Mouse (Mus musculus): Measurements from ENCODE around the gene Trim25.
"Not testable (repeated sequence)": the region's sequence is repeated elsewhere in the genome, so short reads cannot be mapped to it uniquely, and the experiment has no call there.

The Trim25 gene

DNA sequence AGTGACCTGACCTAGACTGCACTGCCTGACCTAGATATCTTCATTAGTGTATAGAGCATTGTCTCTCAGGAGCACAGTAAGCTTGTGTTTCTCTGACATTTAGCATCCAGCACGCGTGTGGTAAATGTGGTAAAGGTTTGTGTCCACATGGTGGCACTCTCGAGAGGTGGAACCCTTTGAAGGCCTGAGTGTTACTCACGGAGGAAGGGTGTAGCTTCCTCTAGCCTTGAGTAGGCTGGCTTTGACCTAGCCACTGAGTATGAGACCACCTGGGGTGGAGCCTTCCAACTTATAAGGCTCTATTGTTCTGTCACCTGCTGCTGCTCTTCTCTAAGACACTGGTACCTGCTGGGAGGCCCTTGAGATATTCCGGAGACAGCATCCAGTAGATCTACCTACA, 5.6 kb upstream of the Trim25 start:
- no peak for DNase-seq (ENCODE audit: extremely low read depth, low read depth, low spot score)

GRCm38 (mm10) chr11:88994492-88994891, 4.7 kb upstream of the Trim25 start:
- no peak for DNase-seq (ENCODE audit: extremely low read depth, low read depth, low spot score)

GRCm38 (mm10) chr11:88995616-88996015, 3.6 kb upstream of the Trim25 start:
- no peak for DNase-seq (ENCODE audit: extremely low read depth, low read depth, low spot score)

DNA sequence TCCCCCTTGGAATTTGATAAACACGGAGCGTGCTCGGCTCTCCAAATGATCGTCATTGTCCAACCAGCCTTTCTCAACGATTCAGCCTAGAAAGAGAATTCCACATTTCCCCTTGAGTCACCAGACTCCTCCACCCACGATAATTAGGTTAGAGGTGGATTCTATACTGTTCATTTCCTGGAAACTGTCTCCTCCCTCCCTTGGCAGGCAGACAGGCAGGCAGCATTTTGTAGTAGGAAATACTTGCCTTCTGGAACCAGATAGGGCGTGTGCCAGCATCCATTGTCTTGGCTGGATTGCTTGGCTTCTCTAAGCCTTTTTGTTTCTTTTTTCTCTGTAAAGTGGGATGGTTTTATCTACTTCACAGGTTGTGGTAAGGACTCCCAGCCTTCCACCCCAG, 2.7 kb upstream of the Trim25 start:
- no peak for DNase-seq (ENCODE audit: extremely low read depth, low read depth, low spot score)

- DNase-seq (ENCODE audit: extremely low read depth, low read depth, low spot score): not testable (repeated sequence)
These were observed 1.8 kb upstream of the Trim25 start for GRCm38 (mm10) chr11:88997343-88997742.

- DNase-seq (ENCODE audit: extremely low read depth, low read depth, low spot score): no peak
These were observed 770 bp upstream of the Trim25 start for GRCm38 (mm10) chr11:88998406-88998805.

GRCm38 (mm10) chr11:88999723-89000526, 749 bp downstream of the Trim25 start:
- no peak for DNase-seq (ENCODE audit: extremely low read depth, low read depth, low spot score)

DNA sequence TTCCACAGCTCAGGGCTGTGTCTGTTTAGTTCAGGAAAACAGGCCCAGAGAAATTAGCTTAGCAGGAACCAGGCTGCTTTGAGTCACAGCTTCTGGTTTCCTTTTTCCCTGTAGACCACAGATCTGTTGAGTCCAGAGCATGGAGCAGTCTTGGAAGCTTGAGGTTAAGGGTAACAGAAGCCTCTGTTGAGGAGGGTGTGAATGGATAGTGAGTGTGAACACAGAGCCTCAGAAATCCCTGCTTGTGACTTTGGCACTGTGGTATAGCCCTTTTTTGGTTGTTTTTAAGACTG, 1.3 kb downstream of the Trim25 start:
- no peak for DNase-seq (ENCODE audit: extremely low read depth, low read depth, low spot score)

GRCm38 (mm10) chr11:89001569-89001968, 2.4 kb downstream of the Trim25 start:
- DNase-seq (ENCODE audit: extremely low read depth, low read depth, low spot score): no peak

DNA sequence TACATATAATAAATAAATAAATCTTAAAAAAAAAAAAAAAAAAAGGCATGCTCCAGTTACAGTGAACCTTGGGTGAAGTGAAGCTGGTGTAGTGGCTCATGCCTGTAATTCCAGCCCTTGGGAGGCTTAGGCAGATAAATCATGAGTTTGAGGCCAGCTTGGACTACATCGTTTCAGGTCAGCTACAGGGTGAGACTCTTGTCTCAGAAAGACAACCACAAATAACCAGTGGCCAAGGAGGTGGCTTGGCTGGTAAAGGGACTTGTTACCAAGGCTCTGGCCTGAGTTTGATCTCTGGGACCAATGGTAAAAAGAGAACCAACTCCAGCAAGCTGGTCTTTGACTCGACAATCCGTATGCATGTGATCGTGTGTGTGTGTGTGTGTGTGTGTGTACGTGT, 2.9 kb downstream of the Trim25 start:
- DNase-seq (ENCODE audit: extremely low read depth, low read depth, low spot score): no peak

DNA sequence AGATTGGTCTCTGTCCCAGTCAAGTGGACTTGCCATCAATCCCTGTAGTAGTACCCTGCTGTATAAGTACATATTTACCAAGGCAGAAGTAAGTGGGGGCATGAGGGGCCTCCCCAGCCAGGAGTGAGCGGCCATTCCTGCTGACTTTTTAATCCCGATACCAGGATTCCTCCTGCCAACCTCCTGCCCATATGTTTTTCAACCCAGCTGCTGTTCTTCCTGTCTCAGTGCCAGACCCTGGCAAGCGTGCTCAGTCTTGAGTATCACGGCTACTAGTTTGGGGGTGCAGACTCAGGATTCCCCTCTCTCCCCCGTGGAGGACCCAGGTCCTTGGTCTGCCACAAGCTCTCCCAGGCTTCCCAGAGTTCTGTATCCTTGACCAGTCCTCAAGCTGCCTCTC, 3.4 kb downstream of the Trim25 start:
- no peak for DNase-seq (ENCODE audit: extremely low read depth, low read depth, low spot score)

DNA sequence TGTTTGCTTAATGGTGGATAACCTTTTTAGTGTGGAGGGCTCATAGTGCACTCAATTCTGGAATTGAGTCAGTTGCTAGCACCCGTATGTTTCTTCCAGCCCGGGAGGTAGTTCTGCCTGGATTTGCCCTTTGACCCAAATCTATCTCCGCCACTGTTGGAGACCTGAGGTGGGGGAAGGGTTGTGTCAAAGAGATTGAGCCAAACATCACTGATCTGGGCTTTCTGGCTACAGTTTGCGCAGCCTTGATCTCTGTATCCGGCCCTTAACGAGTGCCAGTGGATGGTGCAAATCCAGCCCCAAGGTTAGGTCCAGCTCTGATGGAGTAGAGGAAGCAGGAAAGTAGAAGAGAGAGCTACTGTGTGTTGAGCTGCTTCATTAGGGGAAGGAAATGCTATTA, 3.9 kb downstream of the Trim25 start:
- DNase-seq (ENCODE audit: extremely low read depth, low read depth, low spot score): no peak

GRCm38 (mm10) chr11:89003726-89004125, 4.5 kb downstream of the Trim25 start:
- no peak for DNase-seq (ENCODE audit: extremely low read depth, low read depth, low spot score)

GRCm38 (mm10) chr11:89005473-89005872, 6.3 kb downstream of the Trim25 start:
- DNase-seq (ENCODE audit: extremely low read depth, low read depth, low spot score): no peak

GRCm38 (mm10) chr11:89006404-89006803, 7.2 kb downstream of the Trim25 start:
- DNase-seq (ENCODE audit: extremely low read depth, low read depth, low spot score): no peak

- no peak for DNase-seq (ENCODE audit: extremely low read depth, low read depth, low spot score)
These were observed 8.4 kb downstream of the Trim25 start for GRCm38 (mm10) chr11:89007582-89007981.

GRCm38 (mm10) chr11:89009066-89009465, 9.9 kb downstream of the Trim25 start:
- no peak for DNase-seq (ENCODE audit: extremely low read depth, low read depth, low spot score)

DNA sequence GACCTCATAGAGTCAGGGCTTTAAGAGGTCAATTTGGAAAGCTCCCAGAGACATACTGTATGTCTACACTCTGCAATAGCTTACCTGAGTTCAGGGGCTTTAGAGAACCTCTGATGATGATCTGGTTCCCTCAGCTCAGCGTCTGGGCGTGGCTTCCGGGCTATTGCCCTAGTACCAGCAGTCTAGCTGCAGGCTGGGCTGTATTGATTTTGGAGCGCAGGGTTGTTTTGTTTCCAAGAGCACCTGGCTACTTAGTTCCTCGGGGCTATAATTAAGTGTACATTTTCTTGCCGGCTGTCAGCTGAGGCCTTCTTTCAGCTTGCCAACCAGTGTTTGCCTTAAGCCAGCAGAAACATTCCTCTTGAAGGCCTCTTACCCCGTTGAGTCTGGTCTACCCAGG, 10.3 kb downstream of the Trim25 start:
- no peak for DNase-seq (ENCODE audit: extremely low read depth, low read depth, low spot score)

GRCm38 (mm10) chr11:89012241-89012640, 13.1 kb downstream of the Trim25 start:
- DNase-seq (ENCODE audit: extremely low read depth, low read depth, low spot score): no peak

- DNase-seq (ENCODE audit: extremely low read depth, low read depth, low spot score): no peak
These were observed 18.5 kb downstream of the Trim25 start for GRCm38 (mm10) chr11:89017514-89018182.

- no peak for DNase-seq (ENCODE audit: extremely low read depth, low read depth, low spot score)
These were observed 21.6 kb downstream of the Trim25 start for GRCm38 (mm10) chr11:89020681-89021305.

DNA sequence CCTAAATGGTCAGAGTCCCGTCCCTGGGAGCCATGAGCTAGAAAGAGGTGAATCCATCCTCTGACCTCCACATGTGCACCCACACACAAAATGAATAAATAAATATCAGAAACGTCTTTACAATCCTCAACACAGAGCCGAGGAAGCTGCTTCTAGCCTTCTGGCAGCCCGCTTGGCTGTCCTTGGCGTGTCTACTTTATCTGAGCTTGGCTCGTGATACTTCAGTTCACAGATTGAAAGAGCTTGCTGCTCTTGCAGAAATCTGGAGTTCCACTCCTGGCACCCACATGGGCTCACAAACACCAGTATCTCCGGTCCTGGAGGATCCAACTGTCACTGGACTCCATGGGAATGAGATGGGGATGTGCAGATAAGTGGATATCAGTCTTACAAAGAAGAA, 22.5 kb downstream of the Trim25 start:
- no peak for DNase-seq (ENCODE audit: extremely low read depth, low read depth, low spot score)
